Mouse (Mus musculus): ENCODE results near the gene 5730522E02Rik.

The 5730522E02Rik gene

GRCm38 (mm10) chr11:25684731-25685130, 525.8 kb downstream of the 5730522E02Rik start:
- no peak for DNase-seq (ENCODE audit: low read depth, low spot score)

GRCm38 (mm10) chr11:25679856-25680255, 530.7 kb downstream of the 5730522E02Rik start:
- DNase-seq (ENCODE audit: low read depth, low spot score) = no peak

GRCm38 (mm10) chr11:25674194-25674593, 536.4 kb downstream of the 5730522E02Rik start:
- DNase-seq (ENCODE audit: low read depth, low spot score) = no peak

GRCm38 (mm10) chr11:25670018-25670417, 540.5 kb downstream of the 5730522E02Rik start:
- no peak for DNase-seq (ENCODE audit: low read depth, low spot score)

GRCm38 (mm10) chr11:25664562-25665104, 545.9 kb downstream of the 5730522E02Rik start:
- DNase-seq (ENCODE audit: low read depth, low spot score) = no peak

- DNase-seq (ENCODE audit: low read depth, low spot score) = no peak
Measured at GRCm38 (mm10) chr11:25646282-25646681, 564.3 kb downstream of the 5730522E02Rik start.

GRCm38 (mm10) chr11:25644767-25645622, 565.6 kb downstream of the 5730522E02Rik start:
- DNase-seq (ENCODE audit: low read depth, low spot score) = no peak

- DNase-seq (ENCODE audit: low read depth, low spot score) = no peak
Measured at GRCm38 (mm10) chr11:25606886-25607285, 603.7 kb downstream of the 5730522E02Rik start.

GRCm38 (mm10) chr11:25600030-25600429, 610.5 kb downstream of the 5730522E02Rik start:
- DNase-seq (ENCODE audit: low read depth, low spot score) = no peak

- no peak for DNase-seq (ENCODE audit: low read depth, low spot score)
Measured at GRCm38 (mm10) chr11:25595303-25595702, 615.3 kb downstream of the 5730522E02Rik start.

GRCm38 (mm10) chr11:25594780-25595179, 615.8 kb downstream of the 5730522E02Rik start:
- DNase-seq (ENCODE audit: low read depth, low spot score) = no peak

- DNase-seq (ENCODE audit: low read depth, low spot score) = no peak
Measured at GRCm38 (mm10) chr11:25592268-25592667, 618.3 kb downstream of the 5730522E02Rik start.

- no peak for DNase-seq (ENCODE audit: low read depth, low spot score)
Measured at GRCm38 (mm10) chr11:25590215-25590614, 620.3 kb downstream of the 5730522E02Rik start.

- no peak for DNase-seq (ENCODE audit: low read depth, low spot score)
Measured at GRCm38 (mm10) chr11:25589509-25589908, 621.1 kb downstream of the 5730522E02Rik start.

GRCm38 (mm10) chr11:25574129-25574465, 636.5 kb downstream of the 5730522E02Rik start:
- DNase-seq (ENCODE audit: low read depth, low spot score) = no peak

GRCm38 (mm10) chr11:25573408-25574128, 637.0 kb downstream of the 5730522E02Rik start:
- no peak for DNase-seq (ENCODE audit: low read depth, low spot score)

- DNase-seq (ENCODE audit: low read depth, low spot score) = no peak
Measured at GRCm38 (mm10) chr11:25571396-25571795, 639.2 kb downstream of the 5730522E02Rik start.
